Mouse (Mus musculus) frontal cortex, adult 2 months (tissue): ENCODE measurements at regions not wholly inside any gene's neighbourhood (a gene's known extent, or its start where the extent isn't known, plus 50 kb on each side); places are given as distances from the start of the nearest gene placed in this dataset.

Experiments
- DNase-seq, 2 experiments: peaks; one replicate each; pipeline ENCODE4 v3.0.0; 2022; ENCODE audit warnings: low spot score in 1 of 2; ENCODE audit errors: extremely low spot score in 1 of 2

GRCm38 (mm10) chr16:74743512-74743911 is 331.9 kb upstream of the Robo2 start:
- no peak for DNase-seq

- peak in 1 of 2 experiments; percentile 12 for DNase-seq
Measured at GRCm38 (mm10) chr16:74739194-74740135, 327.8 kb upstream of the Robo2 start.

- DNase-seq = no peak
Measured at GRCm38 (mm10) chr16:74732940-74733776, 321.5 kb upstream of the Robo2 start.

GRCm38 (mm10) chr16:74730169-74730794 is 318.7 kb upstream of the Robo2 start:
- no peak for DNase-seq

- no peak for DNase-seq
Measured at GRCm38 (mm10) chr16:74723217-74723616, 311.6 kb upstream of the Robo2 start.

- no peak for DNase-seq
Measured at GRCm38 (mm10) chr16:74718154-74718553, 306.5 kb upstream of the Robo2 start.

- DNase-seq = no peak
Measured at GRCm38 (mm10) chr16:74717622-74718021, 306.0 kb upstream of the Robo2 start.

GRCm38 (mm10) chr16:74714950-74715349 is 303.3 kb upstream of the Robo2 start:
- no peak for DNase-seq

- DNase-seq = no peak
Measured at GRCm38 (mm10) chr16:74712515-74712914, 300.9 kb upstream of the Robo2 start.

- no peak for DNase-seq
Measured at GRCm38 (mm10) chr16:74702067-74702466, 290.4 kb upstream of the Robo2 start.

- DNase-seq = peak in 1 of 2 experiments; percentile 44
Measured at GRCm38 (mm10) chr16:74683371-74683770, 271.7 kb upstream of the Robo2 start.

- no peak for DNase-seq
Measured at GRCm38 (mm10) chr16:74675586-74675985, 264.0 kb upstream of the Robo2 start.

GRCm38 (mm10) chr16:74671466-74671865 is 259.8 kb upstream of the Robo2 start:
- no peak for DNase-seq

- peak in 1 of 2 experiments; percentile 17 for DNase-seq
Measured at GRCm38 (mm10) chr16:74664337-74664736, 252.7 kb upstream of the Robo2 start.

GRCm38 (mm10) chr16:74651244-74651643 is 239.6 kb upstream of the Robo2 start:
- no peak for DNase-seq

- DNase-seq = no peak
Measured at GRCm38 (mm10) chr16:74649207-74649606, 237.6 kb upstream of the Robo2 start.

- DNase-seq = peak in 1 of 2 experiments; percentile 13
Measured at GRCm38 (mm10) chr16:74648384-74648783, 236.8 kb upstream of the Robo2 start.

- DNase-seq = no peak
Measured at GRCm38 (mm10) chr16:74644750-74645366, 233.2 kb upstream of the Robo2 start.

GRCm38 (mm10) chr16:74639805-74640204 is 228.2 kb upstream of the Robo2 start:
- DNase-seq = no peak

- DNase-seq = no peak
Measured at GRCm38 (mm10) chr16:74637638-74638037, 226.0 kb upstream of the Robo2 start.
